Mouse (Mus musculus) embryonic facial prominence, embryonic 11.5 days (tissue): ENCODE measurements around the gene Pou6f1. TPM values are rescaled to one million over a fixed set of nuclear protein-coding genes. Genes with fewer than 3 reads are reported as not detected.
"Not testable (repeated sequence)": the region's sequence is repeated elsewhere in the genome, so short reads cannot be mapped to it uniquely, and the experiment has no call there.

Experiments
- ATAC-seq: fragments of 200-750 bp; cut with Nextera tagmentation; replicated peaks from 2 replicates; pipeline ENCODE4 v1.8.0; 2017; ENCODE audit warnings: low read depth; ENCODE audit not compliant: insufficient number of reproducible peaks, low FRiP score, low TSS enrichment
- DNase-seq: peaks from one replicate; pipeline ENCODE4 v3.0.0-alpha.2; 2015; ENCODE audit warnings: low spot score
- H3K27ac ChIP-seq: fragments of 300-500 bp; sonication (generic); replicated peaks from 2 replicates; pipeline ENCODE4 v1.5.1; 2014; ENCODE audit warnings: mild to moderate bottlenecking, low read depth, low read length, control low read depth
- H3K27me3 ChIP-seq: fragments of 300-500 bp; sonication (generic); 2 replicates; pipeline ENCODE4 v1.6.1; 2014; ENCODE audit warnings: mild to moderate bottlenecking, low read length, moderate library complexity, mixed read lengths; ENCODE audit not compliant: control insufficient read depth, insufficient read depth
- H3K36me3 ChIP-seq: fragments of 300-500 bp; sonication (generic); replicated peaks from 2 replicates; pipeline ENCODE4 v1.6.1; 2014; ENCODE audit warnings: low read depth, mild to moderate bottlenecking, low read length, moderate library complexity, mixed read lengths; ENCODE audit not compliant: control insufficient read depth, insufficient read depth
- H3K4me1 ChIP-seq: fragments of 300-500 bp; sonication (generic); 2 replicates; pipeline ENCODE4 v1.6.1; 2014; ENCODE audit warnings: low read length, mixed read lengths; ENCODE audit not compliant: control insufficient read depth, insufficient read depth
- H3K4me2 ChIP-seq: fragments of 300-500 bp; sonication (generic); 2 replicates; pipeline ENCODE4 v1.6.1; 2014; ENCODE audit warnings: low read depth, mild to moderate bottlenecking, control low read depth, low read length, moderate library complexity
- H3K4me3 ChIP-seq: fragments of 300-500 bp; sonication (generic); 2 replicates; pipeline ENCODE4 v1.5.1; 2014; ENCODE audit warnings: low read depth, low read length, control low read depth
- H3K9ac ChIP-seq: fragments of 300-500 bp; sonication (generic); replicated peaks from 2 replicates; pipeline ENCODE4 v1.6.1; 2014; ENCODE audit warnings: mild to moderate bottlenecking, control low read depth, low read length
- H3K9me3 ChIP-seq: fragments of 300-500 bp; sonication (generic); replicated peaks from 2 replicates; pipeline ENCODE4 v1.6.1; 2016; ENCODE audit warnings: mild to moderate bottlenecking, low read length, inconsistent platforms, mixed read lengths; ENCODE audit not compliant: control insufficient read depth
- WGBS: fragments of 180-500 bp; shearing (Covaris S2); extraction: QIAGEN DNeasy Blood & Tissue Kit; methylation state at CpG from one replicate; pipeline ENCODE4 v1.1.7; 2014; 5-methylcytosine and 5-hydroxymethylcytosine counted together
- polyA plus RNA-seq: library from polyadenylated mRNA; unstranded; fragments of >200 nt; fragmentation: Nextera tagmentation; extraction: Ambion mirVana; gene quantifications from 2 replicates; pipeline ENCODE4 v1.2.1, GENCODE M21; 2014

Pou6f1 gene
- polyA plus RNA-seq, 1 experiment from 2014 or later, result 5.9 TPM

- H3K4me2 ChIP-seq, result peak overlapping the region; percentile 71
- H3K9me3 ChIP-seq, result no peaks in the 10 kb centered on the region
- H3K27ac ChIP-seq, result peak overlapping the region; percentile 83
- under 1% methylated on average over 30 of the region's 43 CpGs for WGBS
- peak; percentile 93 for DNase-seq
- H3K36me3 ChIP-seq, result no peaks in the 10 kb centered on the region; the same call in 1 of the 2 replicates
- peak; percentile 87 for ATAC-seq
- peak overlapping the region; percentile 95 for H3K4me3 ChIP-seq
- H3K9ac ChIP-seq, result peak overlapping the region; percentile 82
- H3K27me3 ChIP-seq, result 0 out of 2 replicates have a peak, but pooled peaks cover 2% of the 10 kb centered on the region
- H3K4me1 ChIP-seq, result no peaks in the 10 kb centered on the region; the same call in 1 of the 2 replicates
Observed at GRCm38 (mm10) chr15:100615825-100616220, 16.0 kb upstream of the Pou6f1 start.

DNA sequence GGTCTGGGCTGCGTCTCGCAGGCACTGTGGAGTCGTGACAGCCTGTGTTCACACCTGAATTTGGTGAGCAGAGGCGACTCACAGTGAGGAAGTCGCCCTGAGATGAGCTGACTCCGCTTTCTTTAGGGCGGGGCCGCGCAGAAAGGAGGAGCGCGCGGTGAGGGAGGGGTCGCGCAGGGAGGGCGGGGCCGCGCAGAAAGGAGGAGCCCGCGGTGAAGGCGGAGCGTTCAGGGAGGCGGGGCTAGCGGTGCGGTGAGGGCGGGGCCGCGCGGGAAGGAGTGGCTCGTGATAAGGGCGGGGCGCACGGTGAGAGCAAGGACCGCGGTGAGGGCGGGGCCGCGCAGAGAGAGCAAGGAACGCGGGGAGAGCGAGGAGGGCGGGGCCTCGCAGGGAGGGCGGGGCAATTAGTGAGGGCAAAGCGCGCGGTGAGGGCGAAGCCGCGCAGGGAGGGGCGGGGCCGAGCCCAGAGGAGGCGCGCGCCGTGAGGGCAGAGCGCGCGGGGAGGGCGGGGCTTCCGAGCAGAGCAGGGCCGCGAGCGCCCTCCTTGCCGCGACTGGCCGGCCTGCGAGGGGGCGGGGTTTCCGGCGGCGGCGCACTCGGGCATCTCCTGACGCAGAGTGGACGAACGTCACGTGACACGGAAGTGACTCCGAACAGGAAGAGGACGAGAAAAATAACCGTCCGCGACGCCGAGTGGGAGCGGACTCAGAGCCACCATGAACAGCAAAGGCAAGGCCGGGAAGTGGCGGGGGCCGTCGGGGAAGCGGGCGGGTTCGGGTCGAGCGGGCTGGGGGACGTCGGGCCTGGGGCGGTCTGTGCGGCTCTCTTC, 15.4 kb upstream of the Pou6f1 start, which contains the start of gene Dazap2:
TSS of gene Dazap2 (plus strand) at position 354 of the 829 bp plus-strand sequence.
- DNase-seq (peak; percentile 98), ATAC-seq (peak; percentile 77)
- no peaks in the 10 kb centered on the region; the same call in 1 of the 2 replicates for H3K36me3 ChIP-seq
- H3K9me3 ChIP-seq, result no peaks in the 10 kb centered on the region
- no peaks in the 10 kb centered on the region; the same call in 1 of the 2 replicates for H3K4me1 ChIP-seq
- H3K9ac ChIP-seq, result peak within 1 kb of the TSS; percentile 82
- peak within 1 kb of the TSS; percentile 83 for H3K27ac ChIP-seq
- H3K4me2 ChIP-seq, result peak within 1 kb of the TSS; percentile 74
- 0 out of 2 replicates have a peak, but pooled peaks cover 2% of the 10 kb centered on the region for H3K27me3 ChIP-seq
- H3K4me3 ChIP-seq, result peak within 1 kb of the TSS; percentile 95
- WGBS, result 1% methylated on average over 71 of the region's 99 CpGs

DNA sequence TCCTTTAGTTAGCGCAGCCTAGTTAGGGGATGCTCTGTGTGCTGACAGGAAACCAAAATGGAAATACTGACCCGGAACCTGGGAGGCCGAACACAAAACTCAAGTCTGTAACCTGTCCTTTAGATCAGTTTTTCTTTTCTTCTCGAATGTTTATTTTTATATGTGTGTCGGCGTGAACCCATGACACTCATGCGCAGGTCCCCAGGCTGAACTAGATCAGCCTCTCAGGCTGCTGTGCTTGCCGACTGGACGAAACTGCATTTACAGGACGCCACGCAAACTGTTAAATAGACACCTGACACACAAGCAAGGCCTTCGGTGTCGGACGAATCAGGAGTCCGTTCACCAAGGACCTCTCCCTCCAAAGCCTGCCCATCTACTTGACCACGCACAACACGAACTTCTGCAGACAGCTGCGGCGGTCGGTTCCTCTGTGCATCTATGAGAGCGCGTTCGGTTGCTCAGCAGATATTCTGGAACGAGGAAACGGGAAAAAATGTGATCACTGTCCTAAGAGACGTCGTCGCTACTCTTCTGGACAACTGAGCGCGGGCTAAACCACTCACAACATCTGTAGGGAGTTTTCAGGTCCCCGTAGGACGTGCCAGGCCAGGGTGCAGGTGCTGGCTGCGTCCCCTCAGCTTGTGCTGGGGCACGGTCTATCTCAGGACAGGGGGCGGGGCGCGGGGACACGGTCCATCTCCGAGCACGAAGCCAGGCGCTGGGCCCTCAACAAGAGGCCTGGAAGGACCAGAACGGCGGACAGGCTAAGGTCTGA, 14.6 kb upstream of the Pou6f1 start:
- DNase-seq (no peak), ATAC-seq (no peak; the same call in 1 of the 2 replicates)
- WGBS, result 9% methylated on average over 43 of the region's 43 CpGs
- H3K4me3 ChIP-seq, result peak overlapping the region; percentile 95
- peak overlapping the region; percentile 55 for H3K9ac ChIP-seq
- H3K9me3 ChIP-seq, result no peaks in the 10 kb centered on the region
- peak overlapping the region; percentile 74 for H3K4me2 ChIP-seq
- H3K27me3 ChIP-seq, result 0 out of 2 replicates have a peak, but pooled peaks cover 2% of the 10 kb centered on the region
- H3K27ac ChIP-seq, result no peak overlapping the region
- no peaks in the 10 kb centered on the region; the same call in 1 of the 2 replicates for H3K36me3 ChIP-seq
- no peaks in the 10 kb centered on the region; the same call in 1 of the 2 replicates for H3K4me1 ChIP-seq

DNA sequence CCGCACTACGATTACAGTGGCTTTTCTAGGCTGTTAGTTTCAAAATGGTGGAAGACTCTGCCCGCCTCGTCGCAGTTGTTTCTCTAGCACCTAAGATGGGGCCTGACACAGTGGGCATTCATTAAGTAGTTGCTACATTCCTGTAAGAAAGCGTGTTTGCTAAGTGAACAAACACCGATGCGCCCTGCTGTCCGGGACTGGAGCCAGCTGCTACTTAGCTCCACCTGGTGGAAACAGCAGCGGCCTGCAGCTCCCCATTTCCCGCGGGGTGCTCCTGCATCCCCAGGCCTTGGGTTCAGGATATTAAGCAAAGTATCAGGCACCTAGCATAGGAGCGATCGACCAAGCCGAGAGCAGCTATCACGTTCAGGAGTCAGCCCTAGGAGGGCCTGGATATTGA, 13.8 kb upstream of the Pou6f1 start:
- Histone ChIP-seq H3K4me1 (no peaks in the 10 kb centered on the region; the same call in 1 of the 2 replicates), H3K27ac (no peak overlapping the region), H3K27me3 (0 out of 2 replicates have a peak, but pooled peaks cover 2% of the 10 kb centered on the region), H3K9me3 (no peaks in the 10 kb centered on the region), H3K4me3 (no peak overlapping the region; the same call in 1 of the 2 replicates), H3K36me3 (no peaks in the 10 kb centered on the region; the same call in 1 of the 2 replicates), H3K9ac (no peak overlapping the region; the same call in 1 of the 2 replicates), H3K4me2 (no peak overlapping the region)
- DNase-seq, result peak; percentile 84
- WGBS, result 11% methylated on average over 16 of the region's 16 CpGs
- ATAC-seq, result no peak

GRCm38 (mm10) chr15:100612432-100612831, 12.6 kb upstream of the Pou6f1 start:
- Histone ChIP-seq H3K9me3 (no peaks in the 10 kb centered on the region), H3K4me3 (no peak overlapping the region), H3K36me3 (no peaks in the 10 kb centered on the region), H3K27me3 (0 out of 2 replicates have a peak, but pooled peaks cover 2% of the 10 kb centered on the region), H3K27ac (no peak overlapping the region), H3K9ac (no peak overlapping the region), H3K4me1 (no peaks in the 10 kb centered on the region; the same call in 1 of the 2 replicates), H3K4me2 (no peak overlapping the region)
- no peak for ATAC-seq
- DNase-seq, result no peak
- whole genome bisulfite sequencing, result 69% methylated on average over 2 of the region's 2 CpGs

- no peaks in the 10 kb centered on the region; the same call in 1 of the 2 replicates for H3K4me1 ChIP-seq
- ATAC-seq, result no peak
- no peak overlapping the region for H3K4me2 ChIP-seq
- H3K9ac ChIP-seq, result no peak overlapping the region
- no peaks in the 10 kb centered on the region for H3K9me3 ChIP-seq
- DNase-seq, result no peak
- 0 out of 2 replicates have a peak, but pooled peaks cover 2% of the 10 kb centered on the region for H3K27me3 ChIP-seq
- H3K36me3 ChIP-seq, result no peaks in the 10 kb centered on the region
- H3K27ac ChIP-seq, result no peak overlapping the region
- H3K4me3 ChIP-seq, result no peak overlapping the region
- WGBS, result 81% methylated on average over 7 of the region's 7 CpGs
Observed at GRCm38 (mm10) chr15:100611951-100612350, 12.2 kb upstream of the Pou6f1 start.

DNA sequence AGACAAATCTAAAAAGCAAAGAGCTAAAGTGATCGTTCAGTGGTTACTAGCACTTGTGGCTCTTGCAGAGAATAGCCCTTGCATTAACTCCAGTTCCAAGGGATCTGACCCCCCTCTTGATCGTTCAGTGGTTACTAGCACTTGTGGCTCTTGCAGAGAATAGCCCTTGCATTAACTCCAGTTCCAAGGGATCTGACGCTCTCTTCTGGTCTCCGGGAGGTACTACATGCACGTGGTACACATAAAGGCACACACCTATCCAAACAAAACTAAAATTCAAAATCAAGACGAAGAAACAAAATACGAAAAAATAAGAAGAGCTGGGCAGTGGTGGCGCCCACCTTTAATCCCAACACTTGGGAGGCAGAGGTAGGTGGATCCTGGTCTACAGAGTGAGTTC, 6.9 kb upstream of the Pou6f1 start:
- not testable (repeated sequence) for H3K27me3 ChIP-seq, H3K9ac ChIP-seq, H3K27ac ChIP-seq, H3K4me3 ChIP-seq, DNase-seq, H3K9me3 ChIP-seq, H3K4me2 ChIP-seq, H3K4me1 ChIP-seq, ATAC-seq, H3K36me3 ChIP-seq
- WGBS, result 87% methylated on average over 8 of the region's 8 CpGs
